Mouse (Mus musculus) heart, adult 2 months (tissue): ENCODE measurements around the gene Hectd3. TPM values are rescaled to one million over a fixed set of nuclear protein-coding genes. Genes with fewer than 3 reads are reported as not detected.
A peak's percentile ranks its signal among the peaks of the same experiment; 100 is the strongest.

ENCODE experiments used
- DNase-seq, 2 experiments: peaks; one replicate each; pipeline ENCODE4 v3.0.0; 2021
- H3K27ac ChIP-seq: fragments of 200-600 bp; 2 replicates; pipeline ENCODE4 v1.8.1; 2022
- H3K27me3 ChIP-seq: fragments of 200-500 bp; 2 replicates; pipeline ENCODE4 v1.6.1; 2012; ENCODE audit warnings: mild to moderate bottlenecking, low read length, inconsistent platforms, mixed read lengths; ENCODE audit not compliant: control insufficient read depth, insufficient read depth
- H3K36me3 ChIP-seq: fragments of 200-500 bp; 2 replicates; pipeline ENCODE4 v1.6.1; 2012; ENCODE audit warnings: low read length, inconsistent platforms; ENCODE audit not compliant: control insufficient read depth, insufficient read depth
- H3K4me1 ChIP-seq: fragments of 200-500 bp; 2 replicates; pipeline ENCODE4 v1.6.1; 2011; ENCODE audit warnings: low read length; ENCODE audit not compliant: control insufficient read depth, insufficient read depth
- H3K4me3 ChIP-seq: fragments of 200-600 bp; 2 replicates; pipeline ENCODE4 v1.8.1; 2022
- H3K79me2 ChIP-seq: fragments of 200-500 bp; replicated peaks from 2 replicates; pipeline ENCODE4 v1.6.1; 2012; ENCODE audit warnings: mild to moderate bottlenecking, inconsistent platforms, low read length, moderate library complexity, mixed read lengths; ENCODE audit not compliant: control insufficient read depth, insufficient read depth
- H3K9ac ChIP-seq: fragments of 200-500 bp; 2 replicates; pipeline ENCODE4 v1.6.1; 2012; ENCODE audit warnings: low read depth, mild to moderate bottlenecking, control low read depth, inconsistent platforms, low read length, mixed read lengths
- CTCF ChIP-seq: fragments of 200-600 bp; IDR thresholded peaks from 2 replicates; pipeline ENCODE4 v1.8.1; 2022; ENCODE audit warnings: antibody characterized with exemption, mild to moderate bottlenecking, moderate library complexity
- EP300 ChIP-seq: fragments of 200-500 bp; IDR thresholded peaks from 2 replicates; pipeline ENCODE4 v1.6.1; 2011; ENCODE audit warnings: low read depth, low read length, control low read depth; ENCODE audit not compliant: insufficient read depth
- POLR2A ChIP-seq: fragments of 200-500 bp; IDR thresholded peaks from 2 replicates; pipeline ENCODE4 v1.6.1; 2011; ENCODE audit warnings: mild to moderate bottlenecking, low read depth, low read length, control low read depth; ENCODE audit not compliant: insufficient read depth
- WGBS: fragments of 180-500 bp; shearing (Covaris S2); methylation state at CpG from one replicate; pipeline ENCODE4 v1.1.7; 2018; 5-methylcytosine and 5-hydroxymethylcytosine counted together
- intact Hi-C: fragments of 180-260 bp; cut with DNase I; formaldehyde crosslinking; loops from one replicate; pipeline ENCODE4 v1.15.1; 2025
- polyA plus RNA-seq: library from polyadenylated mRNA; depleted of rRNA; stranded (reverse); fragments of >200 nt; gene quantifications from 2 replicates; pipeline ENCODE4 v1.2.3, GENCODE M21; 2012
- total RNA-seq, 2 experiments: library from RNA; stranded (reverse); gene quantifications; 2 replicates each; pipeline ENCODE4 v1.2.3; 2021

Gene Hectd3
- total and polyA plus RNA-seq, 3 experiments, result 14.0 to 31.0 (median 20.6) TPM

DNA sequence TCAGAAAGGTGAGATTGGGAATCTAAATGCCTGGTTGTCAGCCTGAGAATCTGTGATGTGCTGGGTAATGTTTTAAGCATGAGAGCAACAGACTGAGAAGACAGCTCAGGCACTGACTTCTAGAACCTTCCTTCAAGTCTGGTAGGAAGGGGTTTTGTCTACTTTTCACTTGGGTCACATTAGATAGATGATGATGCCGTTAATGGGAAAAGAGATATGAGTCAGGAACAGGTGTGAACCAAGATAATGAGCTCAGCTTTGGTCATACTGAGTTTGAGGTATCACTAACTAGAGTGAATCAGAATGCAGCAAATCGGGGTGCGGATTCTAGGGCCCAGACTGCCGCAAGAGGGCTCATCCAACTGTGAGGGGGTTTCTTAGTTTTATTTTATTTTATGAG is 28.4 kb downstream of the Hectd3 start:
- WGBS, result 92% methylated on average over 4 of the region's 4 CpGs
- H3K36me3 ChIP-seq, result no peaks in the 10 kb centered on the region
- H3K27ac ChIP-seq, result no peak overlapping the region
- H3K9ac ChIP-seq, result no peak overlapping the region
- intact Hi-C loops, result no loop called here
- no peaks in the 10 kb centered on the region for H3K4me1 ChIP-seq
- DNase-seq, result no peak
- TF ChIP-seq POLR2A (no peak), CTCF (no peak), EP300 (no peak)
- no peak overlapping the region for H3K4me3 ChIP-seq
- H3K79me2 ChIP-seq, result no peaks in the 10 kb centered on the region
- no peaks in the 10 kb centered on the region for H3K27me3 ChIP-seq

- 97% methylated on average over 1 of the region's 1 CpGs for WGBS
- Histone ChIP-seq H3K27me3 (no peaks in the 10 kb centered on the region), H3K4me1 (no peaks in the 10 kb centered on the region), H3K36me3 (no peaks in the 10 kb centered on the region), H3K79me2 (no peaks in the 10 kb centered on the region; the same call in 1 of the 2 replicates), H3K9ac (no peak overlapping the region), H3K27ac (no peak overlapping the region), H3K4me3 (no peak overlapping the region)
- TF ChIP-seq CTCF, result peak; percentile 46
- TF ChIP-seq EP300, result no peak
- no peak for DNase-seq
- intact Hi-C loops, result no loop called here
Measured at GRCm38 (mm10) chr4:117031105-117031504, 36.0 kb downstream of the Hectd3 start.

DNA sequence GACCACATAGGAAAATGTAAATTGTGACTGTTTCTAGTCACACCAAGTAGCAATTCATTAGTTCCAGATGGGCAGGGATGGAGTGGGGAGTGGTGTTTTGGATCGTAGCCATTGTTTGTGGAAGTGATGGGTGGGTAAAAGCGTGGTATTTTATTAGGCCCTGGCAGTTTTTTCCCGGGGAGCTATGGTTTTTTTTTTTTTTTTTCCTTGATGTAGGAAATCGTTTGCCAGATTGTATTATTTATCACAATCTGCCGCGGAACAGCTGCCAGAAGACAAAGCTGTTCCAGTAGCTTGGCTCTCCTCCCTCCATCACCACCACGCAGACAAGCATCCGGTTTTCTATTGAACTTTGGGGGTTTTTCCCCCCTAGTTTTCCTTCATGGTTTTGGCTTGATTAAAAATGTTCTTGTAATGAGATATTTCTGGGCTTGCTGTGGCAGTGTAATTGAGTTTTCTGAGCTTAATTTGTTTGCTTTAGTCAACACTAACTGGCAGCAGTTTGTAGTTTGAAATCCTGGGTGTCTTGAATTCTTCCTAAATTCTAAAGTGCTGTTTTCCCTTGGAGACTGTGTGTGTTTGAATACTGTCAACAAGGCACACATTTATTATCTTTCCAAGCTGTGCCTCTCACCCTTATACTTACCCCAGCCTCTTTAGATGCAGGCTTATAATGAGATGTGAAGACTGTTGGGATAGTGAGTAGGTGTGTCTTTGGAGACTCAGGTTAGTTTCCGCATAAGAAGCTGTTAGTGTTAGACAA is 45.0 kb downstream of the Hectd3 start:
- no peak overlapping the region for H3K9ac ChIP-seq
- no peaks in the 10 kb centered on the region; the same call in 1 of the 2 replicates for H3K79me2 ChIP-seq
- H3K27me3 ChIP-seq, result no peaks in the 10 kb centered on the region
- peak; percentile 56 to 64 for DNase-seq
- TF ChIP-seq CTCF (no peak), EP300 (0 out of 2 replicates have a peak, but pooled peaks have one; percentile 20)
- peak overlapping the region; percentile 71 for H3K27ac ChIP-seq
- intact Hi-C loops, result no loop called here
- no peak overlapping the region for H3K4me3 ChIP-seq
- peaks cover 4% of the 10 kb centered on the region for H3K4me1 ChIP-seq
- WGBS, result 35% methylated on average over 9 of the region's 9 CpGs
- peaks cover 8% of the 10 kb centered on the region for H3K36me3 ChIP-seq

DNA sequence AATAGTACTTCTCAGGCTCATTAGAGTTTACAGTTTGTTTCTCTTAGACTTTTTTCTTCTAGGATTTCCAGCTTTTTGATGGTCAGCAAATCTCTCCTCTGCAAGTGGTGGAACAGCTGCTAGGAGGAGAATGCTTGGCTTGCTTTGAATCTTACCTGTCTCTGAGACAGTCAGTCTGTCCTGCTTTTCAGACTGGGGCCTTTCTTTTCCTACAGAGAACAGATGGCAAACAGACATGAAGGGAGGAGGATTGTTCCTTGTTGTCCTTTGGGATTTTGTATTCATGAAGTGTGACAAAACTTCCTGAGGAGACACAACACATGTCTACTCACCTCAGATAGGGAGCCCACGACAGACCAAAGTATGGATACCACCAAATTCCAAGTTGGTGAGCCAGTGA is 45.7 kb downstream of the Hectd3 start:
- Histone ChIP-seq H3K27ac (peak overlapping the region; percentile 71), H3K4me1 (peaks cover 4% of the 10 kb centered on the region), H3K79me2 (no peaks in the 10 kb centered on the region; the same call in 1 of the 2 replicates), H3K4me3 (no peak overlapping the region), H3K27me3 (no peaks in the 10 kb centered on the region), H3K9ac (no peak overlapping the region), H3K36me3 (peaks cover 8% of the 10 kb centered on the region)
- intact Hi-C loops, result no loop called here
- DNase-seq, result no peak
- TF ChIP-seq EP300 (no peak), CTCF (no peak), POLR2A (no peak)
- WGBS, result 26% methylated on average over 1 of the region's 1 CpGs

GRCm38 (mm10) chr4:117041283-117041721 is 46.2 kb downstream of the Hectd3 start:
- H3K4me3 ChIP-seq, result no peak overlapping the region
- 0 out of 2 replicates have a peak, but pooled peaks have one; percentile 11 for TF ChIP-seq POLR2A
- peak; percentile 70 for TF ChIP-seq EP300
- TF ChIP-seq CTCF, result no peak
- H3K4me1 ChIP-seq, result peaks cover 4% of the 10 kb centered on the region
- peak; percentile 67 to 83 for DNase-seq
- H3K79me2 ChIP-seq, result no peaks in the 10 kb centered on the region; the same call in 1 of the 2 replicates
- H3K27me3 ChIP-seq, result no peaks in the 10 kb centered on the region
- no peak overlapping the region for H3K9ac ChIP-seq
- H3K27ac ChIP-seq, result peak overlapping the region; percentile 71
- intact Hi-C loops, result no loop called here
- 28% methylated on average over 4 of the region's 4 CpGs for WGBS
- peaks cover 8% of the 10 kb centered on the region for H3K36me3 ChIP-seq

GRCm38 (mm10) chr4:117048836-117049235 is 53.7 kb downstream of the Hectd3 start:
- DNase-seq, result peak in 1 of 2 experiments; percentile 42
- no peaks in the 10 kb centered on the region for H3K79me2 ChIP-seq
- peaks cover 9% of the 10 kb centered on the region for H3K4me1 ChIP-seq
- H3K36me3 ChIP-seq, result peaks cover 7% of the 10 kb centered on the region
- peak overlapping the region; percentile 57 for H3K27ac ChIP-seq
- WGBS, result 23% methylated on average over 3 of the region's 3 CpGs
- no peak overlapping the region for H3K4me3 ChIP-seq
- intact Hi-C loops, result no loop called here
- no peak for TF ChIP-seq POLR2A
- TF ChIP-seq EP300, result no peak
- no peak for TF ChIP-seq CTCF
- H3K27me3 ChIP-seq, result no peaks in the 10 kb centered on the region
- no peak overlapping the region for H3K9ac ChIP-seq
